Mouse (Mus musculus) urinary bladder, adult 18-20 months (tissue): Measurements from ENCODE around the gene Psma6.
"Not testable (repeated sequence)": the region's sequence is repeated elsewhere in the genome, so short reads cannot be mapped to it uniquely, and the experiment has no call there.

ENCODE experiments used
- DNase-seq, 2 experiments: peaks; one replicate each; pipeline ENCODE4 v3.0.0; 2022; ENCODE audit warnings: low spot score in 2 of 2, mixed read lengths in 2 of 2

Gene Psma6

GRCm38 (mm10) chr12:55392733-55393577 is 8.9 kb downstream of the Psma6 start:
- no peak for DNase-seq

GRCm38 (mm10) chr12:55395601-55396000 is 11.6 kb downstream of the Psma6 start:
- not testable (repeated sequence) for DNase-seq

DNA sequence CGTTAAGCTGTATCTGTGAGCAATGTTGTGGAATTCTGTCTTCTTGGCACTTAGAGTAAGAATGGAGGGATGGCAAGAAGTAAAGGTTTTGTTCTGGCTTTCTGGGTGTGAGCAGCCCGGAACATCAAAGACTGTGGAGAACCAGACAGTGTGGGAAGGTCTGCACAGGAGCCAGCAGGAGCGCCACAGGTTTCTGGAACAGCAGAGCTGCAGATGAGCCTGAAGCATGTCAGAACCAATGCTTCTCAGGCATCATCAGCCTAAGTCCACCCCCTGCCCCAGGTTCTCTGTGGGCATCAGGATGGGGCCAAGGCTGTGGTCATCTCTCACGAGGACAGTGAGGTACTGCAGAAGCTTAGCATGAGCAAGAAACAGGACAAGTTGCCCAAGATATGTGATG is 12.5 kb downstream of the Psma6 start:
- DNase-seq, result no peak

DNA sequence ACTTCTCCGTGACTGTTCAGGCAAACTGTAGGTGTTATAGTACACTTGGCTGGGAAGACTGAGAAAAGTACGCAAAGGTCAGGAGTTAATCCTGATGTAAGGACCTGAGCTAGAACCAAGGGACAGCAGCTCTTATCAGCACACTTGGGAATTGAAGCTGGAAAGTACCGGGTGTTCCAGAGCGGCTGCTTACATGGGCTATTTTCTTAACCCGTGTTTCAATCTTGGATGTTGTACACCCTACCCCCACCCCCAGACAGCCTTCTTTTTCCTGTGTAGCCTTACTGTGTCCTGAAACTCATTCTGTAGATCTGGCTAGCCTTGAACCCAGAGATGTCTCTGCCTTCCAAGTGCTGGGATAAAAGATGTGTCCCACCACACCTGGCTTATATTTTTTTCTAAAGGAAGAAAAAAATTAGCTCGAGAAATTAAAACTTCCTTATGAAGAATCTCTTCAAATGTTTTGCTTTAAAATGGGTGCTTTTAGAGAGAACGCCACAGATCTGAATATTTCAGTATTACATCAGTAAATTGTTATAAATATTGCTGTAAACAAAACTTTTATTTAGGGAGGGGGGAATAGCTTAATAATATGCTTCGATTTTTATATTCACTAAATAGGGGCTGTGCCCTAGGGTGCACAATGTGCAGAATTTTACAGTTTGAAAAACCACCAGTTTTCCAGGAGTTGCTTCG is 13.7 kb downstream of the Psma6 start:
- no peak for DNase-seq

DNA sequence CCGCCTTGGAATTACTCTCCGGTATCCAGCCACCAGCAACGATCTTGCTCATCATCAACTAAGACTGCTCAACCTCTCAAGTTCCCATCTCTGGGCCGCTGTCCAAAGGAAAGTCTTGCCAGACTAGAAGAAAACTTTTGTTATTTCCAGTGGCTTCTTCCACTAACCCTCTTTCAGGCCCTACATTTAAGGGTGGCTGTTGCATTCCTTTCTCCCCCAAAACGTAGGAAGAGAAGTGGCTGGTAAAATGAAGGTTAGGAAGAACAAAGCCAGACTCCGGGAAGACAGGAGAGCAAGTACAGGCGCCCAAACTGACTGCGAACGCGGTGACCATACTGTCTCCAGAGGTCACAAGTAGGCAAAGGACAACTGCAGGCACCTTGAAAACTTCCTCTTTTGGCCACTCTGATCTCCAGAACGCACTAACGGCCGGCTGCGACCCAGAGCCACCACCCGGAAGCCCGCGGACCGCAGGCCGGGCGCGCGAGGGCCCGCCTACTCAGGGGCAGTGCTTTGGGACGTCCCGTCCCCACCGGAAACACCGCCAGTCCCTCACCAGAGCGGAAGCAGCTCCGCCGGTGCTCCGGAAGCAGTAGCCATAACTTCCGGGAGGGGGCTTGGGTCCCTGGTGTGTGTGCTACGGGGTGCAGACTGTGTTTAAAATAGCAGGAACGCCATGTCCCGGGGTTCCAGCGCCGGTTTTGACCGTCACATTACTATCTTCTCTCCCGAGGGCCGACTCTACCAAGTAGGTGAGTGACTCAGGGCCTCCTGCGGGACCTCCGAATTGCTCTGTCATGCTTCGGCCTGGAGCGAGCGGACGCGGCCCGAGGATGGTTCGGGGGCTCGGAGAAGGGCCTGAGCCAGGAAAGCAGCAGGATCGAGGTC is 14.5 kb downstream of the Psma6 start:
- DNase-seq, result peak; percentile 74 to 88

DNA sequence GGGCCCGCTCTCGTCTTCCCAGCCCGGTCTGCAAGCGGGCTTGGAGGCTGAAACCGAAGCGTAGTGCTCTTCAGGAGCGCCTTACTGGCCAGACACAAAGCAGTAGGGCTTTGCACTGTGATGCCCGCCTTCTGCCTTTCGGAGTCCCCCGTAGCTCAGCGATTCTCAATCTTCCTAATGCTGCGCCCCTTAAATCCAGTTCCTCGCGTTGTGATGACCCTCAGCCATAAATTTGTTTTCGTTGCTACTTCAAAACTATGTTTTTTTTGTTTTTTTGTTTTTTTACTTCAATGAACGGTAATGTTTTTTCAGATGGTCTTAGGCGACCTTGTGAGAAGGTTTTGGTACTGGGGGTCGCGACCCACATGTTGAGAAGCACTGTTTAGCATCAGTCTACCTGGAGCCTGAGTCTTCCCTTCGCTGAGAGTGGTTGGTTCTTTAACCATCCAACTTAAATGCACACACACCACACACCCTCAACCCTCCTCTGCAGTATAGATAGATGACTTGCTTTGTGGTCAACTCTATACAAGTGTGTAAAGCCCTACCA is 15.2 kb downstream of the Psma6 start:
- DNase-seq, result no peak

DNA sequence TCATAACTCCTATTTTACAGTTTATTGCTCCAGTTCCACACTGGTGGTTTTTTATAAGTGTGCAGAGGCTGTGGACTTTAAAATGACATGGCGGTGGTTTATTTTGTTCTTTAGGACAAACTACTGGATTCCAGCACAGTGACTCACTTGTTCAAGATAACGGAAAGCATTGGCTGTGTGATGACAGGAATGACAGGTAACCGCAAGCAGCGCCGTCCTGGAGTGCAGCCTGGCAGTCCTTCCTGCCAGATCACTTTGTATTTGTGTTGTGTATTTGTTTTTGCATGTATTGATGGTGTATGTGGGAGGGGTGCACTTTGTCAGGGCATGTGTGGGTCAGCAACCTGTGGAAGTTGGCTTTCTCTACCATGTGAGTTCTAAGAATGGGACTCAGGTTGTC is 23.9 kb downstream of the Psma6 start:
- DNase-seq, result peak in 1 of 2 experiments; percentile 42

DNA sequence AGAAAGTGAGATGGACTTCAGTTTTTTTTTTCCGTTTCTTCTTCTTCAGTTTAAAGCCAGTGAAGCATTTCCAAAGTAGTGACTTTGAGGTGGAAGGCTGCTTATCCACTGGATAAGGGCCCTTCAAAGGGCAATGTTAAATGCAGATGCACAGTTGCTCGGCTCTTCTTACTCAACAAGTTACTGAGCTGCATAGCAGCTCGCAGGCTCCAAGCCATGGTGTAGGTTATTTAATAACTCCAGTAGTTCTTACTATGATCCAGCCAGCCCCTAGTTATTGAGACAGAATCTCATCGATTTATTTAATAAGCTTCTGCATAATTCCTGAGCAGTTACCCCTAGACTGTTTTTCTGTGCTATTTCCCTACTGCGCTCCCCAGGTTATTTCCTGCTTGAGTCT is 31.2 kb downstream of the Psma6 start:
- DNase-seq, result no peak

DNA sequence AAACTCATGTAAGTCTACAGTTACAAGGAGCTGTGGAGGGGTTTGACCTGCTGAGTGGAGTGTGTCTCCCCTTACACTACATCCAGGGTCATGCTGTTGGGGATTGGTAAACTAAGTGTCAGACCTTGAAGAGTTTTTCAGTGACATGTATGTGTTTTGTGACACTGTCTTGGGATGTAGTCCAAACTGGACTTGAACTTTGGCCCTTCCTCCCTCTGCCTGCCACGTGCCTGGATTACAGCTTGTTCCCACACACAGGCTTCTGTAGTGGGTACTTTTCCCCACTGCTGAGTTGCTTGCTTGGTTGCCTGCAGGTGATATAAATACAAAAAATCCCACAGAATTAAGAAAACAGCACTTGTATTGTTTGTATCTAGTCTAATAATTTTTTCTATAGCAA is 31.7 kb downstream of the Psma6 start:
- no peak for DNase-seq

- DNase-seq, result no peak
Observed at GRCm38 (mm10) chr12:55420220-55420619, 36.2 kb downstream of the Psma6 start.

- DNase-seq, result no peak
Observed at GRCm38 (mm10) chr12:55422057-55422456, 38.0 kb downstream of the Psma6 start.

DNA sequence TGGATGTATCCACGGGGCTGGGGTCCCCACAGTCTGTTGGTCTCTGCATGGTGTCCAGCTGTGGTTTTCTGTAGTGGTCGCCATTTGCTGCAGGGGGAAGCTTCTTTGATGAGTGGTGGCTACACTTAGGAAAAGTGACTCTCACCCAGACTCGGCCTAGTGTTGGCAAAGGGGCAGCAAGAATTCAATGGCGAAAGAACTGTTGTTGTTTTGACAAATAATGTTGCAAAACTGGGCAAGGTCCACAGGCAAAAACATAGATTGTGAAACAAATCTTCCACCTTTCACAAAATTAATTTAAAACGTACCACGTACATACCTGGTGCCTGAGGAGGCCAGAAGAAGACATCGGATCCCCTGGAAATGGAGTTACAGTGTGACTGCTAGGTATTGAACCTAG is 42.3 kb downstream of the Psma6 start:
- no peak for DNase-seq

DNA sequence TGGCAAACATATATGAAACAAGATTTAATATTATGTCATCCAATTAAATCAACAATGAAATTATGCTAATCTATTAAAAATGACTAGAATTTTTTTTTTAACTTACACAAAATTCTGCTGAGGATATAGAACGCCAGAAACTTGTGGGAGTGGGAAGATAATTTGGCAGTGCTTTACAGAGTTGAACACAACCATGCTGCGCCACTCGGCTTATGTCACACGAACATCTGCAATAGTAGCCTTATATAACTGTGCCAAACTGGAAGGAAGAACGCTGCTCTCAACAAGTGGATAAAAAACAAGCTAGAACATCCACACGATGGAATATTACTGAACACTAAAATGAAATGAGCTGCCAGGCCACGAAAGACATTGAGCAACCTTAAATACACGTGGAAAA is 45.2 kb downstream of the Psma6 start:
- DNase-seq, result no peak

- no peak for DNase-seq
Observed at GRCm38 (mm10) chr12:55429956-55430355, 45.9 kb downstream of the Psma6 start.

DNA sequence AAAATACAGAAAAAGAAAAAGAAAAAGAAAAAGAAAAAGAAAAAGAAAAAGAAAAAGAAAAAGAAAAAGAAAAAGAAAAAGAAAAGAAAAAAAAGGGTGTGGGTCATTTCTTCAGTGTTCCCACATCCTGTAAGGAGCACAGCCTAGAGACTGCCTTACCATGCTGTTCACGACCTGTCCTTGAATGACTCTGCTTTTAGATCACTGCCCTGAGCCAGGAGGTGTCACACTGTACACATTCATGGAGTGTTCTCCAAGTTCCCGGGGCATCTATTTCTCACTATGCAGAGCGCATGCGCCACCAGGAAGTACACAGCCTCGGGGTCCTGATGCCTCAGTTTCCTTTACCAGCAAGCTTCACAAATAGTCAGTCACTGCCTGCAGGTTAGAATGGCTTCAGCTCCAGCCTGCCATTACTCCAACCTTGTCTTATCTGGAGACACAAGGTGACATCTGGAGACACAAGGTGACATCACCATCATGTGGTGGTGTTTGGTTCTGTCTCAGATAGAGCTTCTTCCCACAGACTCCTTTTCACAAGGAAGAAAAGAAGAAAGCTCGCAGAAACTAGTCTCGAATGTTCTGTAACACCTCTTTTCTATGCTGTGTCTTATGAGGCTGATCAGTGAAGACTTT is 48.4 kb downstream of the Psma6 start:
- no peak for DNase-seq

DNA sequence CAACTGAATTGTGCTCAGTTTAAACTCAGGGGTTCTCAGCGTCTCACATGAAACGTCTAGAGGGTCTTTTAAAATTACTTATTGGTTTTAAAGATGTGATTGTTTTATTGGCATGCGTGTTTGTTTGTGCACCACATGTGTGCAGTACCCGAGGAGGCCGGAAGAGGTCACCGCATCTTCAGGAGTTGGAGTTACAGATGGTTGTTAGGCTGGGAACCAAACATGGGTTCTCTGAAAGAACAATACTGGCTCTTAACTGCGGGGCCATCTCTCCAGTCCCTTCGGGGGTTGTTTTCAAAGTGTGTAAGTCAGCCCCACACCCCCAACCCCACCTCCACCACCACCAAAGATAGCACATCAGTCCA is 48.9 kb downstream of the Psma6 start:
- no peak for DNase-seq

GRCm38 (mm10) chr12:55433802-55434435 is 49.9 kb downstream of the Psma6 start:
- DNase-seq, result peak; percentile 59 to 64

DNA sequence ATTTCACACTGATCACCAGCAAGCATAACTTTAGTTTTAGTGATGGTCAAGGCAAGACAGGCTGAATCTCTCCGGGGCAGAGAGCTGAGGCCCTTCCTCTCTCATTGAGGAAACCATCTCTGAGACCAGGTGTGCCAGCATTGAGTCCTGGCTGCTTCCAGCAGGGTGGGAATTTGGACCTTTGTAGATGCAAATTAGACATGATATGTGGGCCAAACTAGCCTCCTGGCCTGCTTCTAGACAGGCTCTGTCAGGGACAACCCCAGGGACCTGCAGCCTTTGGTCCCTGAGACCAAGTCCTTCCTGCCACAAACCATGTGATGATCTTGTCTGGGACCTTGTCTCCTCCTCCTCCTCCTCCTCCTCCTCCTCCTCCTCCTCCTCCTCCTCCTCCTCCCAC is 51.1 kb downstream of the Psma6 start:
- DNase-seq, result no peak

GRCm38 (mm10) chr12:55437122-55437826 is 53.3 kb downstream of the Psma6 start:
- no peak for DNase-seq

- DNase-seq, result no peak
Observed at GRCm38 (mm10) chr12:55438058-55438457, 54.0 kb downstream of the Psma6 start.
